Mouse (Mus musculus): ENCODE data around the gene Arhgap29. TPM values are rescaled to one million over a fixed set of nuclear protein-coding genes. Genes with fewer than 3 reads are reported as not detected.
A peak's percentile ranks its signal among the peaks of the same experiment; 100 is the strongest.

Arhgap29 gene
- total RNA-seq, 2 experiments from 2014 or later, result 82.8 to 88.0 TPM

DNA sequence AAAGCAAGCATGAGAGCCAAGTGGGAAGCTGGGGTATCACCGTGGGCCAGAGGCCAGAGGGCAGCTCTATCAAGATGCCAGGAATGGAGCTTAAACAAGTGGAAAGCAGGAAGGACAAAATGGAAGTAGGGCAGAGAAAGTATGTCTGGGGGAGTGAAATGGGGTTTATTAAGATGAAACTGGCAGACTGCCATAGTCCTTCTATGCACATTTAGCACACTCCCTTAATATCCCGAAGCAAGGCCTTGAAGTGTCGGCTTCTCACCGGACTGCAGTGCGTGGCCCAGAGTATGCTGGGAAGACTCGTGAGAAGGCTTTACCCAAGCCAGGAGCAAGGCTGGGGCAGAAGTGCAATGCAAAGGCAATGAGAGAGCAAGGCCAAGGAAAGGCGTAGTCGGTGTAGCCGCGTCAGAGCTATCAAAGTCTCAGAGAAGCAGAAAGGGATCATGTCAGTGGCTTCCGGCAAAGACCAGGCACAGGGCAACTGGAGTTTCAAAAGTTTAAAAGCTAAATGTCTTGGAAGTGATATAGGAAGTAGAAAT is 11.1 kb upstream of the Arhgap29 start:
- DNase-seq (ENCODE audit: low spot score in 2 of 2), result no peak

- DNase-seq (ENCODE audit: low spot score in 2 of 2), result no peak
These were observed 6.4 kb upstream of the Arhgap29 start for GRCm38 (mm10) chr3:121945957-121946356.

- DNase-seq (ENCODE audit: low spot score in 2 of 2), result no peak
These were observed 5.6 kb upstream of the Arhgap29 start for GRCm38 (mm10) chr3:121946765-121947164.

GRCm38 (mm10) chr3:121950139-121950538 is 2.2 kb upstream of the Arhgap29 start:
- no peak for DNase-seq (ENCODE audit: low spot score in 2 of 2)

DNA sequence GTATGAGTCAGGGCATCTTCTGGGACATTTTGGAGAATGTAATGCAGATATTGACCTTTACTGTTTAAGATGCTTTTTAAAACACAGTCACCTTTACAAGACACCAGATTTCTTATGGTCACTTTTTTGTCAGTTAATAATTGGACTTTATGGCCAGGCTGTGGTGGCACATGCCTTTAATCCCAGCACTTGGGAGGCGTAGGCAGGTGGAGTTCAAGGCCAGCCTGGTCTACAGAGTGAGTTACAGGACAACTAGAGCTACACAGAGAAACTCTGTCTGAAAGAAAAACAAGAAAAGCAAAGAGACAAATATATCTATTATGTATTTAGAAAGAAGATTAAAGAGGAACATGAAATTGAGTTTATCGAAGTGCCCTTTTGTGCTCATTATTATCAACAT is 1.2 kb upstream of the Arhgap29 start:
- no peak for DNase-seq (ENCODE audit: low spot score in 2 of 2)

- DNase-seq (ENCODE audit: low spot score in 2 of 2), result peak; percentile 77 to 79
These were observed 700 bp downstream of the Arhgap29 start for GRCm38 (mm10) chr3:121953049-121953432.

DNA sequence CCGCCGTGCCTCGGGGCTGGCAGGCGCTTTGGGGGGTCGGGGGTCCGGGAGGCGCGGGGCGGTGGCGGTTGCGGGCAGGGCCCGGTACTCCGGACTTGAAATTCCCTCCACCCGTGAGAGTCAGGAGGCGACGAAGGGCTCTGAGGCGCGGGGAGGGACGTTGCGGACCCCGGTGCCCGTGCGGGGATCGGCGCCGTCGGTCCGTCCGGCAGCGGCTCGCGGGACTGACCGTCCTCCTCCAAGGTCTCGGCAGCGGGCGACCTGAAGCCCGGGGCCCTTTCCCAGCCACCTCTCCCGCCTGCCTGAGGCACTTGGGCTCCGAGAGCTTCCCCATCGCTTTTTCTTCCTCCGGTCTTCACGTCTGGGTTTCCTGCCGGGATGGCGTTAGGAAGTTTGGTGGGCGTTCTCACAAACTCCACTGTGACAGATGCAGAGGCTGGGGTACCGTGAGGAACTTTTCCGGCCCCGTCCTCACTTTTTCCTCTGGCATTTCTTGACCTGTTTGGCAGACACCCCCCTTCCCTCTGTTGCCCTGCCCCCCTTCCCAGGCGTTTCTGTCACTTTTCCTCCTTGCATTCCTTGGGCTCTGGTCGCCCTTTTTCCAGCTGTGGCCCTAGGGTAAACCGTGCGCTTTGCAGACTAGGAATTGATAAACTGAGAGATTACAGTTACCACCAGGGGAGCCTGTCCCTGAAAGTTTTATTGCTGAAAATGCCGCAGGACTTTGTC is 1.3 kb downstream of the Arhgap29 start:
- DNase-seq (ENCODE audit: low spot score in 2 of 2), result peak in 1 of 2 experiments; percentile 4

GRCm38 (mm10) chr3:121954421-121954820 is 2.1 kb downstream of the Arhgap29 start:
- no peak for DNase-seq (ENCODE audit: low spot score in 2 of 2)

DNA sequence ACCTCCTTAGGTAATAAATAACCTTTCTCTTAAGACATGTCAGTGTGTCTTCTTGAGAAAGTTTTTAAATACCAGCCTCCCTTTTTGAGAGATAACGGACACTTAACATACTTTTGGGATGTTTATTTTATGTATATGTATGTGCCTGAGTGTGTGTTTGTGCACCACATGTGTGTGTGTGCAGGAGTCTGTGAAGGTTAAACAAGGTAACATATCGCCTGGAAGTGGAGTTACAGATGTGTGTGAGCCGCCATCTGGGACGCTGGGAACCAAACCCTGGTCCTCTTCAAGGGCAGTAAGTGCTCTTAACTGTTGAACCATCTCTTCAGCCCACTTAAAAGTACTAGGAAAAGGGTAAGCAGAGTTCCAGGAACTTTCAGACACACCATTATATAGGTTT is 3.2 kb downstream of the Arhgap29 start:
- DNase-seq (ENCODE audit: low spot score in 2 of 2), result no peak

DNA sequence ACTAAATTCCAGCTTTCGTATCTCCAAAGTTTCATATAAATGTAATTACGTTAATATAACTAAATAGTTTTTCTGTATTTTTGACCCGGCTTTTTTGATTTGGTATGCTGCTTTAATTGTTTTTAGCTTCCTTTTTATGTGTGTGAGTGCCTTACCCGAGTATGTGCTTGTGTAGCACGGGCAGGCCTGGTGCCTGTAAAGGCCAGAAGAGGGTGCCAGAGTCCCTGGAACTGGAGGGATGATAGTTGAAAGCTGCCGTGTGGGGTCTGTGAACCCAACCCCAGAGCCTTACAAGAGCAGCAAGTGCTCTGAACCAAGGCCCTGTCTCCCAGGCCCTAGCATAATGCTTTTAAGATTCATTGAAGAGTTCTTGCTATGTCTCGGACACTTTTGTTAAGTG is 4.4 kb downstream of the Arhgap29 start:
- DNase-seq (ENCODE audit: low spot score in 2 of 2), result no peak

- no peak for DNase-seq (ENCODE audit: low spot score in 2 of 2)
These were observed 5.4 kb downstream of the Arhgap29 start for GRCm38 (mm10) chr3:121957606-121958344.

GRCm38 (mm10) chr3:121964173-121964572 is 11.8 kb downstream of the Arhgap29 start:
- no peak for DNase-seq (ENCODE audit: low spot score in 2 of 2)

DNA sequence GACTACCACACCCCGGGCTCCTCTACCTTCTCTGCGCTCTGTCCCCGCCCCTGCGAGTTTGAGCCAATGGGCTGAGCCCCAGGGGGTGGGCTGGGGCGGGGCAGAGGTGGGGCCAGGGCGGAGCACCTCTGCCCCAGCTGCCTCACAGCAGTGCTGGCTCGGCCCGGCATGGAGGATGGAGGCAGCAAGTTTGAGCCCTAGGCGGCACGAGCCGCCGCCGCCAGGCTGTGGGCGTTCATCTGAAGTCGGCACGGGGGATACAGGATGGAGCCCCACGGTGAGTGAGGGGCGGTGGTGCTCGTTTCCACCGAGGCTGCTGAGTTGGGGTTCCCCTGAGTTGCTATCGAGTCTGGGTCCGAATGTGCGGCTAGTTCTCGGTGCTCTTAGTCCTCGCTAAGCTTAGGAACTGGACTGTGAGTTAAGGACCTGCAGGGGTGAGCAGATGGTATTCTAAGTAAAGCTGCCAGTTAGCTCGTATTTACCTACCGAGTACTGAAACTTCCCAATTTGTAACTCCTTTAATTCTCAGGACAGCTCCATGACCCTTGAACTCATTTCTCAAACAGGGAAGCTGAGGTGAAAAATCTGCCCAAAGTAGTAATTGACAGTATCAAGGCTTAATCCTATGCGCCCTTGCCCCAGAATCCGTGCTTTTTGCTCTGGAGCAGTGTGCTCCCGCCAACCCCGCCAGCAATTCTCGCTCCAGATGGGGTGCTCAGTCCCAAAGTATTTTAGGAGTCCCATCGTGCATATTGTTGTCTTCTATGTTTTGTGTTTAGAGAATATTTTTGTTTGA is 15.5 kb downstream of the Arhgap29 start:
- peak; percentile 75 to 81 for DNase-seq (ENCODE audit: low spot score in 2 of 2)

- DNase-seq (ENCODE audit: low spot score in 2 of 2), result no peak
These were observed 16.3 kb downstream of the Arhgap29 start for GRCm38 (mm10) chr3:121968621-121969020.

DNA sequence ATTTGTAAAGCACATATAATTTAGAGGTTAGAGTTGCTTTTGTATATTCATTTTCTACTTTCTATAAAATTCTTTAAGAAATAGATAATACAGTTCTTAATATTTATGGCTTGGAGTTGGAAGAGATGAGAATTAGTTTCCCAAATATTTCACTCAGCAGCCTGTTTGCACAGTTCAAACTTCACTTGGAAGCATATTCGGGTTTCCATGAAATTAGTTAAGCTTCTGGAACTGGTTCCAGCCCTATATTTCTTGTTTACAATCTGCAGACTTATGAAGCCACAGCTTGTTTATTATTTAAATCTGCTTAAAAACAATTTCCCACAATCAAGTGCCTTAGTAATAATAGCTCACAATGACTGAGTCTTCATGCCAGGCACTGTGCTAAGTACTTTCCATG is 17.1 kb downstream of the Arhgap29 start:
- DNase-seq (ENCODE audit: low spot score in 2 of 2), result no peak

DNA sequence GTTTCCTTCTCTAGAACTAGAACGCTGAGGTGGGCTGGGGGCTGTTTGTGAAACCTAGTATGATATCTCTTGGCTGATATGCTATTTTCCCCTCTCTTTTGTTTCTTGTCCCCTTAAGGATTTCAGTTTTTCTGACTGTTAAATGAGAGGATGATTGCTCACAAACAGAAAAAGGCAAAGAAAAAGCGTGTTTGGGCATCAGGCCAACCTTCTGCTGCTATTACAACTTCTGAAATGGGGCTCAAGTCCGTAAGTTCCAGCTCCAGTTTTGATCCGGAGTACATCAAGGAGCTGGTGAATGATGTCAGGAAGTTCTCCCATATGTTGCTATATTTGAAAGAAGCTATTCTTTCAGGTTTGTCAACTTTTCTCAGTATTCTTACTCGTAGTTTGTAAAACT is 21.4 kb downstream of the Arhgap29 start:
- no peak for DNase-seq (ENCODE audit: low spot score in 2 of 2)

DNA sequence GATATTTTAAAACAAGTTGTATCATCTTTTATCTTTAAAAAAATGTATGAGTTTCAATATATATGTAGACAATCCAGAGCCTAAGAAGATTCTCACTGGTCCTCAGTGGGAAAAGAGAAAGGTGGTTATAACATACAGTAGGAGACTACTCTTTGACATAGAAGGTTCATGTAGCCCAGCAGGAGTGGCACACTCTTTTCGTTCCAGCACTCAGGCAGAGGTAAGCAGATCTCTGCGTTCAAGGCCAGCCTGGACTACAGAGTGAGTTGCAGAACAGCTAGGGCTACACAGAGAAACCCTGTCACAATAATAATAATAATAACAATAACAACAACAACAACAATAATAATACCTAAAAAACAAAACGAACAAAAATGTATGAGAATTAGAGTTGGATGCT is 23.0 kb downstream of the Arhgap29 start:
- no peak for DNase-seq (ENCODE audit: low spot score in 2 of 2)

DNA sequence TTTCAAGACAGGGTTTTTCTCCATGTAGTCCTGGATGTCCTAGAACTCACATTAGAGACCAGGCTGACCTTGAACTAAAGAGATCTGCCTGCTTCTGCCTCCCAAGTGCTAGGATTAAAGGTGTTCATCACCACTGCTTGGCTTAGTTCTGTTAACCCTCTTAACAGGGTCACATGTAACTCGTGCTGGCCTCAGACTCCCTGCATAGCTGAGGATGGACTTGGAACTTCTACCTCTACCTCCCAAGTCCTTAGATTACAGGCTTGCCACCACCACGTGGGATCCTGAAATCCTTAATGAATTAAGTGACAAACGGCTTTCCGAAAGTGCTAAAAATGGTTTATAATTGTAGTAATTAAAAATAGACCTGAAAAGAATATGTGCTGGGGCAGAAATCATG is 29.0 kb downstream of the Arhgap29 start:
- DNase-seq (ENCODE audit: low spot score in 2 of 2), result no peak

DNA sequence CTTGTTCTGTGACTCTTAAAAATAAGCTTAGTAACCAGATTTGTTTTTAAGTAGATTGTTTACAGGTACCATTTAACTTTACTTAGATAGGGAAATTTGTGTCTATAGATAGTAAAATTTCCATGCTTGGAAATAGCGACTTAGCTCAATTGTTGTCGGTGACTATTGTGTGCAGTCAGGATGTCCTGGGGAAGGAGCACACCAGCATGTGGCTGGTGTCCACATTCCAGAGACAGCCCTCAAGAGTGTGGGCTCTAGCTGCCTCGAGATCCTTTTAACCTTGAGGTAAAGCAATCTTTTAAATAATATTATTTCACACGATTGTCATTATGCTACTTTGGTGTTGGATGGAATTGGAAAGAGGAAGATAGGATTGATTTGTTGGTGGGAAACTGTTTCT is 30.1 kb downstream of the Arhgap29 start:
- DNase-seq (ENCODE audit: low spot score in 2 of 2), result no peak

- DNase-seq (ENCODE audit: low spot score in 2 of 2), result no peak
These were observed 42.8 kb downstream of the Arhgap29 start for GRCm38 (mm10) chr3:121995125-121995524.

GRCm38 (mm10) chr3:121999934-122000333 is 47.6 kb downstream of the Arhgap29 start:
- DNase-seq (ENCODE audit: low spot score in 2 of 2), result no peak

GRCm38 (mm10) chr3:122001568-122001967 is 49.2 kb downstream of the Arhgap29 start:
- DNase-seq (ENCODE audit: low spot score in 2 of 2), result no peak
